Mouse (Mus musculus) erythroblast, adult 5-6 weeks (primary cell): ENCODE data around the gene Ttc41. TPM values are rescaled to one million over a fixed set of nuclear protein-coding genes. Genes with fewer than 3 reads are reported as not detected.

Experiments used
- ATAC-seq: replicated peaks from 2 replicates; pipeline ENCODE4 v1.8.0; 2016; ENCODE audit warnings: moderate number of reproducible peaks, mild to moderate bottlenecking, moderate TSS enrichment, inconsistent platforms; ENCODE audit not compliant: poor library complexity, low FRiP score, severe bottlenecking
- total RNA-seq, 2 experiments: library from RNA; stranded (forward) in 1 of 2; stranded (reverse) in 1 of 2; fragments of 150-400 nt in 1 of 2; fragments of 200-764, 138-1000 nt in 1 of 2; gene quantifications; 2 replicates each; pipeline versions ENCODE4 v1.2.3 to v1.2.4; 2015 to 2017; ENCODE audit warnings: low replicate concordance in 2 of 2

The Ttc41 gene
- total RNA-seq, 2 experiments from 2014 or later = 0.26 TPM; not detected in 1

GRCm38 (mm10) chr10:86779816-86780500 lies 74.3 kb downstream of the Ttc41 start:
- ATAC-seq = no peak

DNA sequence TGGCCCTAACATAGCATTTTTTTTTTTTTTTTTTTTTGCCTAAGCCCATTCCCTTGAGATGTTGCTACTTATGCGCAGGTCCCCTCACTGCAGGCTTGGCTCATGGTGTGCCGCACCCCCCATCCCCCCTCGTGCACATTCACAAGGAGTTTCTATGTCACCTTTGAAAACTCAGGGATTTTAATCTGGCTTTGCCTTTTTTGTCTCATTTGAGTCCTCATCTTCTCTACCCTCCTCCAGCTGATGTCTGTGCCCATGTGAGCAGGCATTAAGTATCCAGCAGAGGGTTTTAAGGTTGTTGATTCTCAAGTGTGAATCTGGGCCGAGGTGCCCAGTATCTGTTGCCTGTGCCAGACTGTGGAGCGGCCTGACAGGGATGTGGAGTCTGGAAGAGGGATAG lies 76.0 kb downstream of the Ttc41 start:
- ATAC-seq = no peak

- ATAC-seq = no peak
Observed at GRCm38 (mm10) chr10:86782656-86783055, 77.0 kb downstream of the Ttc41 start.

GRCm38 (mm10) chr10:86783561-86783960 lies 78.0 kb downstream of the Ttc41 start:
- ATAC-seq = no peak

GRCm38 (mm10) chr10:86784126-86784675 lies 78.6 kb downstream of the Ttc41 start:
- ATAC-seq = no peak

DNA sequence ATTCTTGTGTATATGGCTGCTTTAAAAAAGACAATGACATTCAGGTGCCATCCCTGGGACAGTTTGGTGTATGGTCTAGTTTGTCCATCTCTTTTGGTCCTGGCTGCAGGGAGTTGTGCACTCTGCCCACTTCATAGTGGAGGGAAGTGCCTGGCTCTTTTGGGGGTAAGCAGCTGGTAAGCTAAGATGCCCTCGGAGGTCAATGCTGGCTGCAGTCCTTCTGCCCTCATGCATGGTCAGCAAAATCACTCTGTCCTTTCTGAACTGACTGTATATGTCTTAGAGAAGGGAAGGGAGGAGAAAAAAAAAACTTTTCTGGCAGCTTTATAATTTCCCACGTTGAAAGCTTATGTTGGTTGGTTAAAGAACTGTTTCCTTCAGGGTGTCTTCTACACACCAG lies 79.8 kb downstream of the Ttc41 start:
- ATAC-seq = no peak

GRCm38 (mm10) chr10:86786083-86786482 lies 80.5 kb downstream of the Ttc41 start:
- no peak for ATAC-seq

DNA sequence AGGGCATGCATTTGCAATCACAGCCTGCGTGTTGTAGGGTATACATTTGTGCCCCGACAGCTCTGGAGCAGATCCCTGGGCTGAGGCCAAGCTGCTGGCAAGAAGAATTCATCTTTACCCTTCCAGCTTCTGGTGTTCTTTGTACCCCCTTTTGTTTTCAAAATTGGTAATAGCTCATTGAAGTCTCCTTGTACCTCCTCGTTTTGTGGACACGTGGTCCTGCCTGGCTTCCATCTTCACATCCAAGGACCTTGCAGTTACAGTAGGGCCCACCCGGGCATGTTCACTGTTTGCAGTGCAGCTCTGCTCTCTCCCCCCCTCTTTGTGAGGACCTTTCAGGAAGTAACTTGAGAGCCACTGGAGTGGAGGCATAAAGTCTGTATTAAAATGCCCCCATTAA lies 82.6 kb downstream of the Ttc41 start:
- ATAC-seq = no peak

DNA sequence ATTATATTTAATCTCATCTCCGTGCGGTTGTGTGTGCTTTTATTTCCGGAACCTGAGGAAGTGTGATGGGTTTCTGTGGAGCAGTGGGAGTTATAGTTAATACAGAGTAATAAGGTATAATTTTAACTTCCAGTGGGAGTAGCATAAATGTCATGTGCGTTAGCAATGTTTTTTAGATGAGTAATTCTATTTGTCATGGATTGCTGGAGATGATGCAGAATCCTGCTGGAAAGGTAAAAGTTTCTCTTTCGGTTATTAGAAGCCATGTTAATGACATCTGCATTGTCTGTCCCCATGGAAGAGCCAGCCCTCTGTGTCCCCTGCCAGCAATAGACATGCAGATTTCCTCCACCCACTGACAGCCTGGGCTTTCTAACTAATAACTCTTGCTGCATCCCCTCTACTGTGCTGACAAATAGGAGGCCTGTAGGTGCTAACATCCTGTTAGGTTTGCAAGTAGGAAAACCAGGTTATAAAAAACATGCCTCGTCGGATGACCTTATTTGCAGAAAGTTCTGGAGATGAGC lies 83.6 kb downstream of the Ttc41 start:
- no peak for ATAC-seq

DNA sequence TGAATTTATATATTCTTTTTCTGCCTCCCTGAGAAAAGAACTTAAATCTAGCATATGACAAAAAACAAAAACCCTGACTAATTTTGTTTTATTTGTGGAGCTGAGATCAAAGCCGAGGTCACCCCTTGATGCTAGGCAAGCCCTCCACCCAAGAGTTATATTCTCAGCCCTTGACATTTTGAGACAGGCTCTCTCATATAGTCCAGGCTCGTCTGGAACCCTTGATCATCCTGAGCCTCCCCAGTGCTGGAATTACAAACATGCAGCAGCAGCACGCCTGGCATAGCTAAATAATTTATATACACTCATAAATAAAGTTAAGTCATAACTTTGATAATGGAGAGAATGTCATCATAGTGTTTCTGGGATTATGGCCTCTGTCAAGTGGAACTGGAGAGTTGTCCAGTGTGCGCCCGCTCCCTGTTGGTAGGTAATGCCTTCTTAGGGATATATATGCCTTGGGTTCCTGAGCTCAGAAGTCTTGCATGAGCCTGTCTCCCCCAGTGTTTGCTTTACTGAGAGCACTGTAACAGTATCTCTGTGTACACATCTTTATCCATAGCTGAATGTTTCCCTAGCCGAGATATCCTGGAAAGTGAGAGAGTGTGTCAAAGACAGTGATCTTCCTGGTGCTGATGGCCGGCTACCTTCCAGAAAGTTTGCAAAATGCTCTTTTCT lies 86.0 kb downstream of the Ttc41 start:
- ATAC-seq = no peak

- no peak for ATAC-seq
Observed at GRCm38 (mm10) chr10:86793509-86793951, 87.9 kb downstream of the Ttc41 start.

GRCm38 (mm10) chr10:86794196-86794595 lies 88.6 kb downstream of the Ttc41 start:
- ATAC-seq = no peak

DNA sequence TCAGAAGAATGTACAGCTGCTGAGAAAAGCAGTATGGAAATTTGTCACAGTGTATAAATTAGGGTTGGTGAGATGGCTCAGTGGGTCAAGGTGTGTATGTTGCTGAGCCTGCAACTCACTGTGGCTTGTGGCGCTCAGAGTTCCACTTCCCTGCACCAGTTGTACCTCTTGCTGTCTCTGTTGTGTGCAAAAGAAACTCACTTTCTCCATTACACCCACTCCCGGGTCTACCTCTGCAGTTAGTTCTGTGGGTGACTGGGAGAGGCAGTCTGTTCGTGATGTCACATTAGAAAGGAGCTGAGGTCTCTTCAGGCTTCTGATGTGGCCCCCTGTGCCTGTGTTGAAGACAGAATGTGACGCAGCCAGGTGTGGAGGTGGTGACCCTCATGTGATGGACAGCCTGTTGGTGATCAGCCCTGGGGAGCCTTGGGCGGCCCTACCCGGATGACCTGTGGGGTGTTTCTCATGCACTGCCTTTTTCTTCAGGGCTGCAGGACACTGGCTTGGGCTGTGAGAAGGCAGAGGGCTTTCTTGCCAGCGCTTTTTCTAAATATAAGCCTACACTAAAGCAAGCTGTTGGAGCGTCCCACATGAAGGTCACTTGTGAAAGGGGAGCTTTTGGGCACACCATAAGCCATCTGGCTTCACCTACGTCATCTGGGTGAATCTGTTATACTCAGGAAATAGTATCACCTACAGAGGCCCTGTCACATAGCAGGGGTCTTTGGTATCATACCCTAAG lies 89.4 kb downstream of the Ttc41 start:
- ATAC-seq = no peak

GRCm38 (mm10) chr10:86796073-86796741 lies 90.6 kb downstream of the Ttc41 start:
- ATAC-seq = no peak

DNA sequence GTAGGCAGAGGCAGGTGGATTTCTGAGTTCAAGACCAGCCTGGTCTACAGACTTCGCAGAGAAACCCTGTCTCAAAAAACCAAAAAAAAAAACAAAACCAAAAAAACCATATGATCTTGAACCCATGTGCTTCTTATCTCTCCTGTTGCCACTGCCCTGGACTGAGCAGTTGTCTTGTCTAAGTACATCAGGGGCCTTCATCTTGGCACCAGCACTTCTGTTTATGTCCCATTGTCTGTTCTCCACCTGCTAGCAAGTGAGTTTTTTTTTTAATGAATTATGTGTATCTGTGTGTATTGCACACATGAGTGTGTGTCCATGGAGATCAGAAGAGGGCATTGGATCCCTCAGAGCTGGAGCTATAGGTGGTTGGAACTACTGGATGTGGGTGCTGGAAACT lies 101.8 kb downstream of the Ttc41 start:
- no peak for ATAC-seq

GRCm38 (mm10) chr10:86808013-86808758 lies 102.6 kb downstream of the Ttc41 start:
- no peak for ATAC-seq

- no peak for ATAC-seq
Observed at GRCm38 (mm10) chr10:86810000-86810399, 104.4 kb downstream of the Ttc41 start.

DNA sequence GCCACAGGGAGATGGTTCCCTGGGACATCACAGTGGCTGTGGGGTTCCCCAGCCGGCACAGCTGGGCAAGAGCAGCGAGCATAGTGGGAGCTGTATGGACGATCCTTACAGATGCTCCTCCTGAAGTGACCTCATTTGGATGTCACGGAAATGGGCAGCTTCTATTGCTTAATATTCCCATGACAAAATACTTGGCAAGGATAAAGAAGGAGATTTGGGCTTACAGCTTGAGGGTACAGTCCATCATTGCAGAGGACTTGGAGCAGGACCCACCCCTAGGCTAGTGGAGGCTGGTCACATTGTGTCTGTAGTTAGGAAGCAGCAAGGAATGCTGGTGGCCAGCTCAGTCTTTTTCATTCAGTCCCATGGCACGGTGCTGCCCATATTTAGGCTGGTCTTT lies 105.0 kb downstream of the Ttc41 start:
- no peak for ATAC-seq
